Mouse (Mus musculus): ENCODE data around the gene Dmap1. TPM values are rescaled to one million over a fixed set of nuclear protein-coding genes. Genes with fewer than 3 reads are reported as not detected.

Gene Dmap1
- polyA plus RNA-seq (2014; fragmentation: Nextera tagmentation; extraction: Ambion mirVana) = 66.1 and 67.3 TPM in 2 replicates

- WGBS = under 1% methylated on average over 33 of the region's 33 CpGs
- H3K36me3 ChIP-seq (ENCODE audit: control insufficient read depth, insufficient read depth, low read length) = peaks cover 23% of the 10 kb centered on the region
- peak within 1 kb of the TSS; percentile 92 for H3K4me3 ChIP-seq (ENCODE audit: low read length)
- ATAC-seq (ENCODE audit: low FRiP score, low TSS enrichment) = peak; percentile 86
- H3K27ac ChIP-seq (ENCODE audit: low read depth, low read length) = no peak within 1 kb of the TSS
- H3K9me3 ChIP-seq (ENCODE audit: control insufficient read depth, low read length) = no peaks in the 10 kb centered on the region
- peaks cover 4% of the 10 kb centered on the region; the same call in 1 of the 2 replicates for H3K4me1 ChIP-seq (ENCODE audit: control insufficient read depth, insufficient read depth, low read length)
- H3K4me2 ChIP-seq (replicated peaks; ENCODE audit: low read depth, low read length) = peak within 1 kb of the TSS; percentile 87
- H3K27me3 ChIP-seq (ENCODE audit: control insufficient read depth, insufficient read depth, low read length) = no peaks in the 10 kb centered on the region
- peak within 1 kb of the TSS; percentile 79 for H3K9ac ChIP-seq (ENCODE audit: low read depth, low read length)
These were observed at the start of gene Dmap1 for GRCm38 (mm10) chr4:117681931-117682461. Gene Dmap1, minus strand, starts transcription at chr4:117682273.

- H3K27ac ChIP-seq (ENCODE audit: low read depth, low read length) = no peak within 1 kb of the TSS
- H3K9me3 ChIP-seq (ENCODE audit: control insufficient read depth, low read length) = no peaks in the 10 kb centered on the region
- ATAC-seq (ENCODE audit: low FRiP score, low TSS enrichment) = no peak
- H3K9ac ChIP-seq (ENCODE audit: low read depth, low read length) = no peak within 1 kb of the TSS
- no peak within 1 kb of the TSS for H3K4me2 ChIP-seq (replicated peaks; ENCODE audit: low read depth, low read length)
- H3K4me1 ChIP-seq (ENCODE audit: control insufficient read depth, insufficient read depth, low read length) = no peaks in the 10 kb centered on the region
- H3K36me3 ChIP-seq (ENCODE audit: control insufficient read depth, insufficient read depth, low read length) = no peaks in the 10 kb centered on the region
- 85% methylated on average over 1 of the region's 1 CpGs for WGBS
- no peaks in the 10 kb centered on the region for H3K27me3 ChIP-seq (ENCODE audit: control insufficient read depth, insufficient read depth, low read length)
- no peak within 1 kb of the TSS for H3K4me3 ChIP-seq (ENCODE audit: low read length)
These were observed 42.0 kb upstream of the Dmap1 start, which contains the start of gene Gm12845 for GRCm38 (mm10) chr4:117724112-117724511. Gene Gm12845, plus strand, starts transcription at chr4:117724412.

DNA sequence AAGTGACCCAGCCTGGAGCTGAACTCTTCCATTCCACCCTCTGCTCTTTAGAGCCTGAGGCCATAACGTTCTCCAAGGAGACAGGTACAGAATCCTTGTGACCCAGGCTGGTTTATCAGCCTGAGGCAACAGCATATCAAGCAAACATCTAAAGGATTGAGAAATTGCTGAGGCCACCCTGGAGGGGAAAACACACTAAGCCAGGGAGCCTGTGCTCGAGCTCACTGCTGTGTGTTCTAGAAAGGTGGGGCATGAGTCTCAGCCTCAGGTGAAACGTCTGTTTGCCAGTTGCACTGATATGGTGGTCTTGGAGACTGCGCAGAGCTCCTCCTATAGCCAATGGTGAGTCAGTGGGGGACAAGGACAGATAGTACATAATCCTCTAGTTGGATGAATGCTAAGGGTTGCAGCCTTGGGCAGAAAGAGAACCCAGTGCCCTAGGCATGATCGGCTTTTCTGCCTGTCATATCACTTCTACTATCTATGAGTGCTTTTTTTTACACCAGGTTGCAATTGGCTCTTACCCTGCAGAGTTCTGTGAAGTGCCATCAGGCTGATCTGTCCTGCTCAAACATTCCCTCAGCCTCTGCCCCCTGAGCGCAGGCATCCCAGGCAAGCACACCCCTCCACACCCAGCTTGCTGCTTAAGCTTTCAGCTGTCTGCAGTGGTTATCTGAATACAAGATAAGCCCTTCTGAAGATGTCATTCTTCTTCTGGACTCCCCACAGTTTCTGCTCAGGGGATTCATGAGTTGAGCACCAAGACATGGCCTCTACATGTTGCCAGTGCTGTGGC, 31.4 kb upstream of the Dmap1 start:
- 76% methylated on average over 6 of the region's 6 CpGs for WGBS
- Histone ChIP-seq H3K27me3 (ENCODE audit: control insufficient read depth, insufficient read depth, low read length) (no peaks in the 10 kb centered on the region), H3K27ac (ENCODE audit: low read depth, low read length) (no peak overlapping the region), H3K36me3 (ENCODE audit: control insufficient read depth, insufficient read depth, low read length) (no peaks in the 10 kb centered on the region), H3K9me3 (ENCODE audit: control insufficient read depth, low read length) (no peaks in the 10 kb centered on the region), H3K4me3 (ENCODE audit: low read length) (no peak overlapping the region), H3K9ac (ENCODE audit: low read depth, low read length) (no peak overlapping the region), H3K4me1 (ENCODE audit: control insufficient read depth, insufficient read depth, low read length) (no peaks in the 10 kb centered on the region), H3K4me2 (replicated peaks; ENCODE audit: low read depth, low read length) (no peak overlapping the region)
- no peak for ATAC-seq (ENCODE audit: low FRiP score, low TSS enrichment)

GRCm38 (mm10) chr4:117712314-117712713, 30.2 kb upstream of the Dmap1 start:
- H3K27ac ChIP-seq (ENCODE audit: low read depth, low read length) = no peak overlapping the region
- H3K36me3 ChIP-seq (ENCODE audit: control insufficient read depth, insufficient read depth, low read length) = no peaks in the 10 kb centered on the region
- no peaks in the 10 kb centered on the region for H3K27me3 ChIP-seq (ENCODE audit: control insufficient read depth, insufficient read depth, low read length)
- 87% methylated on average over 3 of the region's 3 CpGs for WGBS
- no peak for ATAC-seq (ENCODE audit: low FRiP score, low TSS enrichment)
- no peak overlapping the region for H3K4me2 ChIP-seq (replicated peaks; ENCODE audit: low read depth, low read length)
- H3K9me3 ChIP-seq (ENCODE audit: control insufficient read depth, low read length) = no peaks in the 10 kb centered on the region
- no peak overlapping the region for H3K4me3 ChIP-seq (ENCODE audit: low read length)
- H3K9ac ChIP-seq (ENCODE audit: low read depth, low read length) = no peak overlapping the region
- H3K4me1 ChIP-seq (ENCODE audit: control insufficient read depth, insufficient read depth, low read length) = no peaks in the 10 kb centered on the region

- no peaks in the 10 kb centered on the region for H3K36me3 ChIP-seq (ENCODE audit: control insufficient read depth, insufficient read depth, low read length)
- no peak for ATAC-seq (ENCODE audit: low FRiP score, low TSS enrichment)
- H3K9ac ChIP-seq (ENCODE audit: low read depth, low read length) = no peak overlapping the region
- H3K4me2 ChIP-seq (replicated peaks; ENCODE audit: low read depth, low read length) = no peak overlapping the region
- no peak overlapping the region for H3K27ac ChIP-seq (ENCODE audit: low read depth, low read length)
- WGBS = 55% methylated on average over 3 of the region's 3 CpGs
- no peaks in the 10 kb centered on the region for H3K9me3 ChIP-seq (ENCODE audit: control insufficient read depth, low read length)
- no peaks in the 10 kb centered on the region for H3K4me1 ChIP-seq (ENCODE audit: control insufficient read depth, insufficient read depth, low read length)
- H3K27me3 ChIP-seq (ENCODE audit: control insufficient read depth, insufficient read depth, low read length) = no peaks in the 10 kb centered on the region
- H3K4me3 ChIP-seq (ENCODE audit: low read length) = no peak overlapping the region
These were observed 26.9 kb upstream of the Dmap1 start for GRCm38 (mm10) chr4:117708780-117709550.

DNA sequence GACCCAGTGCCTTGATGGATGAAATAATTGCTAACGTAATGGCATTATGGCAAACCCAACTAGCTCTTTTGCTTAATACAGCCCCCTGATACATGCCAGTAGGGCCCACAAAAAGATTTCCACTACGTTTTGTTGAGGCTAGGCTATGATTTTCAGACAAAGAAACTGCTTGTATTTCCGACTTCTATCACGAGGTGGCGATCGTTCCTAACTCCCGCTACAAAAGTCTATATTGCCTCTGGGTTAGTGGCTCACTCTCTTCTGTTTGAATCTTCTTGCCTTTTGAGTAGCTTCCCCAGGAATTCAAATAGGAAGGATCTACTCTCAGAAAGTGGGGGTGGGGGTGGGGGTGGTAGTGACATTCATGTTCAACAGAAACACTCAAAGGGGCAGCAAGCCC, 23.3 kb upstream of the Dmap1 start:
- Histone ChIP-seq H3K4me3 (ENCODE audit: low read length) (no peak overlapping the region), H3K9me3 (ENCODE audit: control insufficient read depth, low read length) (no peaks in the 10 kb centered on the region), H3K36me3 (ENCODE audit: control insufficient read depth, insufficient read depth, low read length) (no peaks in the 10 kb centered on the region), H3K4me1 (ENCODE audit: control insufficient read depth, insufficient read depth, low read length) (no peaks in the 10 kb centered on the region), H3K4me2 (replicated peaks; ENCODE audit: low read depth, low read length) (no peak overlapping the region), H3K27ac (ENCODE audit: low read depth, low read length) (no peak overlapping the region), H3K27me3 (ENCODE audit: control insufficient read depth, insufficient read depth, low read length) (no peaks in the 10 kb centered on the region), H3K9ac (ENCODE audit: low read depth, low read length) (no peak overlapping the region)
- 4% methylated on average over 7 of the region's 7 CpGs for WGBS
- ATAC-seq (ENCODE audit: low FRiP score, low TSS enrichment) = no peak

- Histone ChIP-seq H3K4me1 (ENCODE audit: control insufficient read depth, insufficient read depth, low read length) (peaks cover 2% of the 10 kb centered on the region; the same call in 1 of the 2 replicates), H3K9me3 (ENCODE audit: control insufficient read depth, low read length) (no peaks in the 10 kb centered on the region), H3K4me2 (replicated peaks; ENCODE audit: low read depth, low read length) (no peak overlapping the region), H3K27me3 (ENCODE audit: control insufficient read depth, insufficient read depth, low read length) (no peaks in the 10 kb centered on the region), H3K36me3 (ENCODE audit: control insufficient read depth, insufficient read depth, low read length) (no peaks in the 10 kb centered on the region), H3K27ac (ENCODE audit: low read depth, low read length) (no peak overlapping the region), H3K4me3 (ENCODE audit: low read length) (no peak overlapping the region), H3K9ac (ENCODE audit: low read depth, low read length) (no peak overlapping the region)
- no peak for ATAC-seq (ENCODE audit: low FRiP score, low TSS enrichment)
- WGBS = 91% methylated on average over 4 of the region's 4 CpGs
These were observed 4.3 kb upstream of the Dmap1 start for GRCm38 (mm10) chr4:117686354-117686753.

DNA sequence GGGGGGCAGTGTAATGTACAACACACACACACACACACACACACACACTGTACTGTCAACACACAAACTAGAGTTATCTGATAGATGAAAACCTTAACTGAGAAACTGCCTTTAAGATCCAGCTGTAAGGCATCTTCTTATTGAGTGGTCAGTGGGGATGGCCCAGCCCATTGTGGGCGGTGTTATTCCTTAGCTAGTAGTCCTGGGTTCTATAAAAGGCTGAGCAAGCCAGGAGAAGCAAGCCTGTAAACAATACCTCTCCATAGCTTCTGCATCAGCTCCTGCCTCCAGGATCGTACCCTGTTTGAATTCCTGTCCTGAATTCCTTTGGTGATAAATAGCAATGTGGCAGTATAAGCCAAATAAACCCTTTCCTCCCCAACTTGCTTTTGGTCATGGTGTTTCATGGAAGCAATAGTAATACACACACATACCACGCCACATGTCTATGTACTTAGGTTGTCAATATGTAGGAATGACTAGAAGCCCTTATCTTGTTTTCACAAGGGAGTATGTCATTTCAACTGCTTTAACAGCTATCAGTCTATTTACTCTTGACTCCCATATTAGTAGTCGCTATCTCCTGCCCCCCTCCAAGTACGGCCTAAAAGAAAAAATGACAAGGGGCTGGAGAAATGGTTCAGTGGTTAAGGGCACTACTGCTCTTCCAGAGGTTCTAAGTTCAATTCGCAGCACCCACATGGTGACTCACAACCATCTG, 1.1 kb upstream of the Dmap1 start:
- Histone ChIP-seq H3K4me2 (replicated peaks; ENCODE audit: low read depth, low read length) (no peak overlapping the region), H3K4me3 (ENCODE audit: low read length) (no peak overlapping the region), H3K9ac (ENCODE audit: low read depth, low read length) (no peak overlapping the region), H3K9me3 (ENCODE audit: control insufficient read depth, low read length) (no peaks in the 10 kb centered on the region), H3K27ac (ENCODE audit: low read depth, low read length) (no peak overlapping the region), H3K4me1 (ENCODE audit: control insufficient read depth, insufficient read depth, low read length) (peaks cover 4% of the 10 kb centered on the region; the same call in 1 of the 2 replicates), H3K36me3 (ENCODE audit: control insufficient read depth, insufficient read depth, low read length) (peaks cover 17% of the 10 kb centered on the region), H3K27me3 (ENCODE audit: control insufficient read depth, insufficient read depth, low read length) (no peaks in the 10 kb centered on the region)
- no peak for ATAC-seq (ENCODE audit: low FRiP score, low TSS enrichment)
- WGBS = 78% methylated on average over 6 of the region's 6 CpGs
